Mouse (Mus musculus): Measurements from ENCODE around the gene Spin2d.
"Not testable (repeated sequence)": the region's sequence is repeated elsewhere in the genome, so short reads cannot be mapped to it uniquely, and the experiment has no call there.

- TF ChIP-seq POLR2A (IDR thresholded peaks at IDR 0.05; ENCODE audit: insufficient read depth, low read depth, low read length); CTCF (IDR thresholded peaks at IDR 0.05): not testable (repeated sequence)
Measured at GRCm38 (mm10) chrX:73176889-73177288, at the start of gene Spin2d.

Data from heart, adult 2 months (tissue).